Comparison of ENCODE assay signal across 13 mouse cellular contexts in the genomic region with DNA sequence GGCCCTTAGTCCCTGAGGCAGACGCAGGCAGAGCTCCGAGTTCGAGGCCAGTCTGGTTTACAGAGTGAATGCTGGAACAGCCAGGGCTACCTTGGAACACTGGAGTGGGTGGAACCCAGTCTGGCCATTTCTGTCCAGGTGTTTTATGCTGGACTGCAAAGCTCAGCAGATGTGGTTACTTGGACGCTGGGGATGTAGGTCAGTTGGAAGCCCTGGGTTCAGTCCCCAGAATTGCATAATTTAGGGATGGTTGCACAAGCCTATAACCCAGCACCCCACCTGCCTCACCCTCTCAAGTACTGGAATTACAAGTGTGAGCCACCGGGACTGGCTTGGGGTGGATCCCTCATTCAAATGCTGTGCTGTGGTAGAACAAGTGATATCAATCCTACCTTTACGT.
"Had no signal": no experiment of that assay in that cellular context is flagged by ENCODE, and none has a peak within 500 bp of the region (broad histone marks: within the 10 kb centered on the region; RNA-seq: fewer than 3 reads in every experiment).

No protein-coding gene starts in this region.

- H3K9ac ChIP-seq: limb, embryonic 12.5 days; neural tube, embryonic 15.5 days had no signal

- H3K9me3 ChIP-seq: limb, embryonic 12.5 days; midbrain, embryonic 10.5 days; neural tube, embryonic 15.5 days had no signal

- H3K4me1 ChIP-seq: limb, embryonic 12.5 days; midbrain, embryonic 10.5 days; neural tube, embryonic 15.5 days had no signal

- H3K4me3 ChIP-seq: layer of hippocampus, adult 2 months; limb, embryonic 12.5 days; midbrain, embryonic 10.5 days; myocyte; neural tube, embryonic 15.5 days had no signal

- H3K27me3 ChIP-seq: limb, embryonic 12.5 days; neural tube, embryonic 15.5 days had no signal

- H3K36me3 ChIP-seq: limb, embryonic 12.5 days; midbrain, embryonic 10.5 days; neural tube, embryonic 15.5 days had no signal

- H3K4me2 ChIP-seq: limb, embryonic 12.5 days; neural tube, embryonic 15.5 days had no signal

- DNase-seq: kidney, adult 18-20 months; kidney, postnatal 10 days; kidney, postnatal 4 days; midbrain, embryonic 14.5 days; right cerebral cortex, adult 18-20 months; right cerebral cortex, postnatal 25 days; thymus, postnatal 4 days had no signal

- H3K27ac ChIP-seq: layer of hippocampus, adult 2 months; limb, embryonic 12.5 days; midbrain, embryonic 10.5 days; neural tube, embryonic 15.5 days; stomach, postnatal 0 days had no signal
